Mouse (Mus musculus) ES-E14 (cell line): Measurements from ENCODE around the gene Fbxw4. TPM values are rescaled to one million over a fixed set of nuclear protein-coding genes. Genes with fewer than 3 reads are reported as not detected.

Experiments used
- DNase-seq: peaks from one replicate; pipeline ENCODE4 v3.0.0-alpha.2; 2013; ENCODE audit warnings: low read depth, low spot score
- H3K27ac ChIP-seq: 2 replicates; pipeline ENCODE4 v1.5.1; 2012; ENCODE audit warnings: low read depth, mild to moderate bottlenecking, low read length, moderate library complexity, mixed read lengths; ENCODE audit not compliant: poor library complexity, insufficient read depth, severe bottlenecking
- H3K36me3 ChIP-seq: 2 replicates; pipeline ENCODE4 v1.6.1; 2012; ENCODE audit warnings: mild to moderate bottlenecking, low read length, moderate library complexity, mixed read lengths; ENCODE audit not compliant: control insufficient read depth, poor library complexity, insufficient read depth, severe bottlenecking
- H3K4me1 ChIP-seq, 2 experiments: fragments of 150-350 bp in 1 of 2; sonication (generic) in 1 of 2; 2 replicates each; pipeline ENCODE4 v1.6.1; 2012; ENCODE audit warnings: low read length in 2 of 2, mild to moderate bottlenecking in 1 of 2, mixed read lengths in 1 of 2; ENCODE audit not compliant: control insufficient read depth in 2 of 2, insufficient read depth in 2 of 2, poor library complexity in 1 of 2
- H3K4me3 ChIP-seq, 2 experiments: fragments of 150-350 bp in 1 of 2; sonication (generic) in 1 of 2; 2 replicates each; pipeline ENCODE4 v1.5.1; 2012; ENCODE audit warnings: low read length in 2 of 2, low read depth in 1 of 2, mild to moderate bottlenecking in 1 of 2, mixed read lengths in 1 of 2; ENCODE audit not compliant: insufficient read depth in 1 of 2, poor library complexity in 1 of 2, severe bottlenecking in 1 of 2
- H3K9ac ChIP-seq: 2 replicates; pipeline ENCODE4 v1.6.1; 2012; ENCODE audit warnings: low read depth, mild to moderate bottlenecking, low read length, mixed read lengths; ENCODE audit not compliant: poor library complexity, insufficient read depth, severe bottlenecking
- H3K9me3 ChIP-seq: fragments of 150-350 bp; sonication (generic); 2 replicates; pipeline ENCODE4 v1.6.1; 2012; ENCODE audit warnings: low read depth, mild to moderate bottlenecking, low read length; ENCODE audit not compliant: control insufficient read depth, insufficient read depth
- CHD2 ChIP-seq: IDR thresholded peaks from 2 replicates; pipeline ENCODE4 v1.6.1; 2014; ENCODE audit warnings: mild to moderate bottlenecking, low read depth, low read length, inconsistent platforms
- HCFC1 ChIP-seq: IDR thresholded peaks from 2 replicates; pipeline ENCODE4 v1.6.1; 2012; ENCODE audit warnings: low read length, inconsistent platforms, borderline replicate concordance; ENCODE audit not compliant: insufficient read depth
- MAFK ChIP-seq: IDR thresholded peaks from 2 replicates; pipeline ENCODE4 v1.6.1; 2014; ENCODE audit warnings: mild to moderate bottlenecking, low read depth, low read length, inconsistent platforms; ENCODE audit not compliant: insufficient read depth
- ZC3H11A ChIP-seq: IDR thresholded peaks from 2 replicates; pipeline ENCODE4 v1.6.1; 2012; ENCODE audit warnings: low read depth, mild to moderate bottlenecking, inconsistent platforms, low read length, borderline replicate concordance
- ZNF384 ChIP-seq: IDR thresholded peaks from 2 replicates; pipeline ENCODE4 v1.6.1; 2012; ENCODE audit warnings: low read depth, low read length, inconsistent platforms
- in situ Hi-C, 2 experiments: fragments of 600-800 bp; cut with MboI; formaldehyde crosslinking; loops; one replicate each; pipeline ENCODE4 v1.15.1; 2025; ENCODE audit warnings: low sequenced_read_pairs in 2 of 2, inconsistent platforms in 1 of 2; ENCODE audit not compliant: unreplicated experiment in 2 of 2
- total RNA-seq: library from RNA; depleted of rRNA; stranded (reverse); fragments of 300-350 nt; gene quantifications from 2 replicates; pipeline ENCODE4 v1.2.3, GENCODE M21; 2012

Gene Fbxw4
- total RNA-seq, 1 experiment, result 6.3 TPM

DNA sequence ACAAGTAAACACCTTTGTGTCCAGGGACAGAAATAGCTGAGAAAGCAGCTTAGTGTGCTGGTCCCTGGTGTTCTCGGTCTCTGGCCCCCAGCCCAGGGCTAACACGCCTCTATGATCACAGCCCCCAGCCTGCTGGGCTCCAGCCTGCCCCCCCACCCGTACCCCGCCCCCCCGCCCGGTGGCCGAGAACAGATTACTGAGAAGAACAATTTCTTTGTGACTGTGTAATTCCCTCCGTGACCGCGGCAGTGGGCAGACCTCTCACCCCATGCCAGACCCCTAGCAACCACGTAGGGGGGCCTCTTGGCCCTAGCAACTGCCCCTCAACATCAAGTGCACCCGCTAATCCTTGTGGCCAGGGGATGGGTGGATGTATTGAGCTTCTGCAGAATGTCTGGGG, 79.9 kb downstream of the Fbxw4 start:
- Histone ChIP-seq H3K4me3 (no peak overlapping the region), H3K36me3 (peaks cover 10% of the 10 kb centered on the region; the same call in 1 of the 2 replicates), H3K27ac (no peak overlapping the region), H3K9me3 (no peaks in the 10 kb centered on the region), H3K9ac (no peak overlapping the region), H3K4me1 (peaks cover 3 to 16% of the 10 kb centered on the region in 2 experiments; a peak in 2 of 4 replicates)
- DNase-seq, result no peak
- TF ChIP-seq MAFK, result no peak
- in situ Hi-C loops, result no loop called here

DNA sequence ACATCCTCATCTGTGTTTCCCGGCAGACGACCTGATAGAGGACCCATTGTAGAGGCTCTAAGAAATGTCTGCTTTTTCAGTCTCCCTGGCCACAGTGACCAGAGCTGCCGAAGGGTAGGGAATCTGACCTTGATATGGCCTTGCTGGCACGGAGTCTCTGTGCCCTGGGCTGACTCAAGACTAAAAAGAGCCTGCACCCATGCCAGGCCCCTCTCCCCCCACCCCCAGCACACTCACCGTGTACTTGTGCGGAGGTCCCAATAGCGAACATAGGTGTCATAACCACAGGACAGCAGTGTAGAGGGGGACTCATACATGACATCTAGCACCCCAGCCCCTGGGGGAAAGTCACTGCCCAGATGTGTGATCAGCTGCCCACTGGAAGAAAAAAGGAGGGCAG, 80.7 kb downstream of the Fbxw4 start:
- no peak for DNase-seq
- no peak overlapping the region for H3K4me3 ChIP-seq
- H3K4me1 ChIP-seq, result peaks cover 3 to 20% of the 10 kb centered on the region in 2 experiments; a peak in 2 of 4 replicates
- no peak overlapping the region for H3K9ac ChIP-seq
- in situ Hi-C loops, result loop anchor here in 1 of 2 experiments (10.0 kb wide), 1 partner anchor 165 kb away; the partner anchor contains the start of genes Fgf8 and Npm3
- H3K27ac ChIP-seq, result no peak overlapping the region
- no peaks in the 10 kb centered on the region for H3K9me3 ChIP-seq
- TF ChIP-seq MAFK (no peak), CHD2 (no peak), ZC3H11A (no peak), ZNF384 (no peak), HCFC1 (no peak)
- H3K36me3 ChIP-seq, result peaks cover 10% of the 10 kb centered on the region; the same call in 1 of the 2 replicates

- H3K4me1 ChIP-seq, result peaks cover 3 to 20% of the 10 kb centered on the region in 2 experiments; a peak in 2 of 4 replicates
- H3K27ac ChIP-seq, result no peak overlapping the region
- no peak overlapping the region for H3K9ac ChIP-seq
- in situ Hi-C loops, result loop anchor here in 1 of 2 experiments (10.0 kb wide), 1 partner anchor 166 kb away; the partner anchor contains the start of genes Fgf8 and Npm3
- H3K36me3 ChIP-seq, result peaks cover 10% of the 10 kb centered on the region; the same call in 1 of the 2 replicates
- no peak for DNase-seq
- no peak overlapping the region for H3K4me3 ChIP-seq
- TF ChIP-seq HCFC1 (no peak), CHD2 (no peak), ZNF384 (no peak), ZC3H11A (no peak), MAFK (no peak)
- no peaks in the 10 kb centered on the region for H3K9me3 ChIP-seq
Measured at GRCm38 (mm10) chr19:45578976-45579375, 81.1 kb downstream of the Fbxw4 start.

DNA sequence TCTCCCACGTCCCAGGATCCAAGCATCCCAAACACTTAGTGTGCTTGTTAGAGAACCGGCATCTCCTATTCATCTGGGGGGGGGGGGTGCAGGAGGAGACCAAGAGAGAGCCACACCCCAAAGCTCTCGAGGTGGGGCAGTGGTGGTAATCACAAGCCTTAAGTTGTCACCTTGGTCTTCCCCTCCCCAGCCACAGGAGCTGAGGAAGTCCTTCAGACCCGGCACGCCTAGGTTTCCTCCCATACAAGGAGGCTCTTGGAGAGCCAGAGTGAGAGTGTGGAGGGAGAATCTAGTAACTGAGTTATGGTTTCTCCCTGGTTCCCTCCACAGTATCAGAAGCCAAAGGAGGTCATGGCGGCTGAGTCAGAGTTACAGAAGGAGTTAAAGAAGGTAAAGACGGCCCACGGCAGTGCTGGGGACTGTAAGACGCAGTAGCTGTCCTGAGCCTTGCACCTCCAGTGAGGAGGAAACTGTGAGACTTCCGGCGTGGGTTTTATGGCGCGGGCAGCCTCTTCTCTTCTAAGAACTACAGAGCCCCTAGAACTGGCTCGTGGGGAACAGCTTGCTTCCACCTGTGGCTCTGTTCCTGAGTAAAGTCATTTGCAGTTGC, 82.9 kb downstream of the Fbxw4 start:
- in situ Hi-C loops, result loop anchor here in 1 of 2 experiments (10.0 kb wide), 1 partner anchor 168 kb away; the partner anchor contains the start of genes Fgf8 and Npm3

More for the DNA sequence above, 82.9 kb downstream of the Fbxw4 start:
- Histone ChIP-seq H3K36me3 (peaks cover 10% of the 10 kb centered on the region; the same call in 1 of the 2 replicates), H3K27ac (no peak overlapping the region), H3K9me3 (no peaks in the 10 kb centered on the region), H3K4me3 (no peak overlapping the region), H3K4me1 (peaks cover 3 to 23% of the 10 kb centered on the region in 2 experiments; a peak in 2 of 4 replicates), H3K9ac (no peak overlapping the region)
- DNase-seq, result no peak
- TF ChIP-seq ZNF384 (no peak), HCFC1 (no peak), CHD2 (no peak), ZC3H11A (no peak), MAFK (no peak)
